Mouse (Mus musculus) kidney, postnatal 10 days (tissue): ENCODE results near the gene Ccdc24.

Experiments
- DNase-seq: peaks from one replicate; pipeline ENCODE4 v3.0.0; 2021; ENCODE audit warnings: mixed read lengths

Gene Ccdc24

GRCm38 (mm10) chr4:117872471-117872886, at the start of gene Ccdc24:
TSS of gene Ccdc24 (minus strand) at chr4:117872557.
- DNase-seq = peak; percentile 57

GRCm38 (mm10) chr4:117921358-117921757, 49.0 kb upstream of the Ccdc24 start:
- no peak for DNase-seq

GRCm38 (mm10) chr4:117918762-117919161, 46.4 kb upstream of the Ccdc24 start:
- no peak for DNase-seq

- peak; percentile 64 for DNase-seq
Observed at GRCm38 (mm10) chr4:117918261-117918660, 45.9 kb upstream of the Ccdc24 start.

- no peak for DNase-seq
Observed at GRCm38 (mm10) chr4:117917847-117918246, 45.5 kb upstream of the Ccdc24 start.

- DNase-seq = no peak
Observed at GRCm38 (mm10) chr4:117917402-117917801, 45.0 kb upstream of the Ccdc24 start.

- DNase-seq = no peak
Observed at GRCm38 (mm10) chr4:117916386-117916785, 44.0 kb upstream of the Ccdc24 start.

- no peak for DNase-seq
Observed at GRCm38 (mm10) chr4:117915489-117916105, 43.2 kb upstream of the Ccdc24 start.

GRCm38 (mm10) chr4:117914591-117915442, 42.5 kb upstream of the Ccdc24 start, which contains the start of gene Ipo13:
TSS of gene Ipo13 (minus strand) at chr4:117914999.
- DNase-seq = peak; percentile 94

- DNase-seq = no peak
Observed at GRCm38 (mm10) chr4:117914031-117914430, 41.7 kb upstream of the Ccdc24 start.

GRCm38 (mm10) chr4:117913421-117913820, 41.1 kb upstream of the Ccdc24 start:
- peak; percentile 71 for DNase-seq

- no peak for DNase-seq
Observed at GRCm38 (mm10) chr4:117912685-117913273, 40.4 kb upstream of the Ccdc24 start.

GRCm38 (mm10) chr4:117912131-117912561, 39.8 kb upstream of the Ccdc24 start:
- no peak for DNase-seq

- DNase-seq = no peak
Observed at GRCm38 (mm10) chr4:117908834-117909453, 36.6 kb upstream of the Ccdc24 start.

- no peak for DNase-seq
Observed at GRCm38 (mm10) chr4:117906196-117906595, 33.8 kb upstream of the Ccdc24 start.

GRCm38 (mm10) chr4:117904761-117905160, 32.4 kb upstream of the Ccdc24 start:
- DNase-seq = no peak

GRCm38 (mm10) chr4:117904094-117904493, 31.7 kb upstream of the Ccdc24 start:
- no peak for DNase-seq

GRCm38 (mm10) chr4:117898111-117898510, 25.8 kb upstream of the Ccdc24 start:
- no peak for DNase-seq

GRCm38 (mm10) chr4:117896031-117896430, 23.7 kb upstream of the Ccdc24 start:
- no peak for DNase-seq

GRCm38 (mm10) chr4:117895339-117895738, 23.0 kb upstream of the Ccdc24 start:
- DNase-seq = no peak

- no peak for DNase-seq
Observed at GRCm38 (mm10) chr4:117894601-117895000, 22.2 kb upstream of the Ccdc24 start.

- DNase-seq = peak; percentile 87
Observed at GRCm38 (mm10) chr4:117893376-117893775, 21.0 kb upstream of the Ccdc24 start.

- peak; percentile 86 for DNase-seq
Observed at GRCm38 (mm10) chr4:117891738-117892161, 19.4 kb upstream of the Ccdc24 start, which contains the start of gene Dph2. TSS of gene Dph2 (minus strand) at chr4:117892032.
